Mouse (Mus musculus) liver, embryonic 14.5 days (tissue): Measurements from ENCODE around the gene Parp3. TPM values are rescaled to one million over a fixed set of nuclear protein-coding genes. Genes with fewer than 3 reads are reported as not detected.

Experiments
- ATAC-seq: fragments of 200-750 bp; cut with Nextera tagmentation; 2 replicates; pipeline ENCODE4 v1.8.0; 2017; ENCODE audit warnings: moderate number of reproducible peaks, mild to moderate bottlenecking, moderate library complexity; ENCODE audit not compliant: insufficient read depth
- DNase-seq, 3 experiments: peaks; one replicate each; pipeline ENCODE4 v3.0.0-alpha.2; 2012 to 2013; ENCODE audit warnings: low read depth in 3 of 3, low spot score in 3 of 3
- H3K27ac ChIP-seq: fragments of 300-500 bp; sonication (generic); 2 replicates; pipeline ENCODE4 v1.5.1; 2014; ENCODE audit warnings: moderate library complexity, mild to moderate bottlenecking, control low read depth, inconsistent platforms
- H3K27me3 ChIP-seq: fragments of 300-500 bp; sonication (generic); 2 replicates; pipeline ENCODE4 v1.6.1; 2014; ENCODE audit warnings: mild to moderate bottlenecking, low read length, moderate library complexity; ENCODE audit not compliant: control insufficient read depth, insufficient read depth
- H3K36me3 ChIP-seq: fragments of 300-500 bp; sonication (generic); replicated peaks from 2 replicates; pipeline ENCODE4 v1.6.1; 2014; ENCODE audit warnings: low read depth; ENCODE audit not compliant: control insufficient read depth, insufficient read depth
- H3K4me1 ChIP-seq, 2 experiments: fragments of 200-500 bp in 1 of 2; fragments of 300-500 bp in 1 of 2; sonication (generic) in 1 of 2; replicated peaks; 2 replicates each; pipeline ENCODE4 v1.6.1; 2012 to 2014; ENCODE audit warnings: antibody characterized with exemption in 1 of 2, inconsistent platforms in 1 of 2, low read length in 1 of 2; ENCODE audit not compliant: control insufficient read depth in 2 of 2, insufficient read depth in 2 of 2
- H3K4me2 ChIP-seq: fragments of 300-500 bp; sonication (generic); 2 replicates; pipeline ENCODE4 v1.6.1; 2014; ENCODE audit warnings: low read depth, mild to moderate bottlenecking, control low read depth, moderate library complexity
- H3K4me3 ChIP-seq, 2 experiments: fragments of 200-500 bp in 1 of 2; fragments of 300-500 bp in 1 of 2; sonication (generic) in 1 of 2; 2 replicates each; pipeline ENCODE4 v1.5.1; 2012 to 2014; ENCODE audit warnings: low read depth in 2 of 2, low read length in 2 of 2, mild to moderate bottlenecking in 2 of 2, control low read depth in 1 of 2, inconsistent platforms in 1 of 2, moderate library complexity in 1 of 2; ENCODE audit not compliant: insufficient read depth in 1 of 2
- H3K9ac ChIP-seq: fragments of 300-500 bp; sonication (generic); replicated peaks from 2 replicates; pipeline ENCODE4 v1.6.1; 2014; ENCODE audit warnings: mild to moderate bottlenecking, control low read depth, moderate library complexity
- H3K9me3 ChIP-seq: fragments of 300-500 bp; sonication (generic); 2 replicates; pipeline ENCODE4 v1.6.1; 2016; ENCODE audit warnings: low read length, mixed read lengths; ENCODE audit not compliant: control insufficient read depth
- CTCF ChIP-seq: IDR thresholded peaks from 2 replicates; pipeline ENCODE4 v1.5.1; 2016; ENCODE audit warnings: antibody characterized with exemption, low read depth, control low read depth
- EP300 ChIP-seq: IDR thresholded peaks from 2 replicates; pipeline ENCODE4 v1.6.1; 2016; ENCODE audit warnings: antibody characterized with exemption, low read depth
- WGBS: fragments of 180-500 bp; shearing (Covaris S2); extraction: QIAGEN DNeasy Blood & Tissue Kit; methylation state at CpG from one replicate; pipeline ENCODE4 v1.1.7; 2014; ENCODE audit not compliant: insufficient replicate concordance; 5-methylcytosine and 5-hydroxymethylcytosine counted together
- polyA plus RNA-seq, 2 experiments: library from polyadenylated mRNA; depleted of rRNA in 1 of 2; stranded (reverse) in 1 of 2; unstranded in 1 of 2; fragments of >200 nt; fragmentation: Nextera tagmentation in 1 of 2; extraction: Ambion mirVana in 1 of 2; gene quantifications; 2 replicates each; pipeline versions ENCODE4 v1.2.1 to v1.2.3; 2012 to 2014

Gene Parp3
- polyA plus RNA-seq, 2 experiments: 0.91 to 1.3 TPM

DNA sequence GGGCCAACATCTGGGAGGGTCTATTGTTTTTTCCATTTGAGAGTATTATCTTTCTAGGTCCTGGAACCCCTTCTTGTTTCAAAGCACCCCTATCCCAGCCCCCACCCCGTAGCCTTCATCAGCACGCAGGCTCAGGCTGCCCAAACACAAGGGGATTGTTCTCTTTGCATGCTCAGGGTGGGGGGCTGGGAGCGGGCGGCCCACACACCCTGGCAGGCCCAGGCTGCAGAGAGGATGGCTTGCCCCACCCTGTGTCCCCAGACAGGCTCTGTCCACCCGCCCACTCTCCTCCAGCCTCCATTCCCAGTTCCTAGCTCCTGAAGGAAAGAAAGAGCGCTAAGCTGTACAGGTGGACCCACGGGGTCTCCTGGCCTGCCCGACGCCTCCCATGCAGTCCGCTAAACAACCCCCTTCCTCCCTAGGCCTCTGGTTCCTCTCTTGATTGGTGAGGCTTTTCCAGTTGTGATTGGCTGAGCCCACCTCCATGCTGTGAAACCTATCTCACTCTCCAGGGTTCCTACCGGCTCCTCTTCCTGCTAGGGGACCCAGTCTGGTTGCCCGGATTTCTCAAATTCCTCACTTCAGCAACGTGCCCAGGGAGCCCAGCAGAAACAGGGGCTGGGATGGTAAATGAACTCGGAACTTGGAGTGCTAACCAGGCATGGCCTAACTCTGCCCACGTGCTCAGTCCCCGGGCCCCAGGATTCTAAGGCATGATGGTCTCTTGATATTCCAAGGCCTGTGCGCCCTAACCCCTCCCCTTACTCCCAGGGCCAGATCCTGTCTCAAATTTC is 21.7 kb downstream of the Parp3 start:
- no peaks in the 10 kb centered on the region for H3K36me3 ChIP-seq
- peak overlapping the region; percentile 67 for H3K4me2 ChIP-seq
- peaks cover 13% of the 10 kb centered on the region for H3K27me3 ChIP-seq
- H3K4me3 ChIP-seq: peak overlapping the region; percentile 21 to 57; a peak in 3 of 4 replicates
- no peak overlapping the region for H3K27ac ChIP-seq
- no peak overlapping the region for H3K9ac ChIP-seq
- no peaks in the 10 kb centered on the region for H3K9me3 ChIP-seq
- TF ChIP-seq EP300 (no peak), CTCF (no peak)
- H3K4me1 ChIP-seq: peaks cover 6% of the 10 kb centered on the region in 2 experiments
- WGBS: 24% methylated on average over 17 of the region's 17 CpGs
- ATAC-seq (no peak), DNase-seq (no peak)

- 9% methylated on average over 20 of the region's 20 CpGs for WGBS
- peak overlapping the region; percentile 57 to 58 for H3K4me3 ChIP-seq
- ATAC-seq: 0 out of 2 replicates have a peak, but pooled peaks have one; percentile 9
- peaks cover 13% of the 10 kb centered on the region for H3K27me3 ChIP-seq
- H3K36me3 ChIP-seq: no peaks in the 10 kb centered on the region
- no peak for DNase-seq
- peak overlapping the region; percentile 67 for H3K4me2 ChIP-seq
- H3K27ac ChIP-seq: no peak overlapping the region
- peak overlapping the region; percentile 11; the same call in 1 of the 2 replicates for H3K9ac ChIP-seq
- H3K9me3 ChIP-seq: no peaks in the 10 kb centered on the region
- peaks cover 6% of the 10 kb centered on the region in 2 experiments for H3K4me1 ChIP-seq
- TF ChIP-seq EP300 (no peak), CTCF (no peak)
These were observed 22.5 kb downstream of the Parp3 start for GRCm38 (mm10) chr9:106454071-106454761.

- TF ChIP-seq EP300 (no peak), CTCF (no peak)
- Histone ChIP-seq H3K27me3 (peaks cover 13% of the 10 kb centered on the region), H3K4me2 (peak within 1 kb of the TSS; percentile 67), H3K27ac (no peak within 1 kb of the TSS), H3K9me3 (no peaks in the 10 kb centered on the region), H3K4me3 (peak within 1 kb of the TSS; percentile 57 to 58), H3K36me3 (no peaks in the 10 kb centered on the region), H3K4me1 (peaks cover 6% of the 10 kb centered on the region in 2 experiments), H3K9ac (peak within 1 kb of the TSS; percentile 25; the same call in 1 of the 2 replicates)
- DNase-seq (no peak), ATAC-seq (peak; percentile 70)
- 2% methylated on average over 66 of the region's 74 CpGs for WGBS
These were observed 23.3 kb downstream of the Parp3 start, which contains the start of gene Pcbp4 for GRCm38 (mm10) chr9:106453271-106454070. Gene Pcbp4 (plus strand): TSS chr9:106453291.

DNA sequence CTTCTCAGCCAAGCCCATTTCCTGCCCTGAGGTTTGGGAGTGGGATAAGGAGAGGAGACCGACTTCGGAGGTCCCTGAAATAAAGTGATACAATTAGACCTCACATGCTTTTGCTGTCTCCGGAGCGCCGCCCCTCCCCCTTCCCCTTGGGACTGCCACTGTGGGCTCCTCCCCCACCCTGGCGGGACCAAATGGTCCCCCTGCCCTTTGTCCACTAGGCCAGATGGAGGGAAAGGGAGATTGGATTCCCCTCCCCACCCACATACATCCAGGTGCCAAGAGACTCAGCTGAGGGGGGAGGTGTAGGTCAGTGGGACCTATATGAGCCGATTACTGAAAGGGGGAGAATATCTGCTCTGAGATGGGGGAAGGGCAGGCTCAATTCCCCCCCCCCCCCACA is 23.9 kb downstream of the Parp3 start:
- ATAC-seq (peak; percentile 7; the same call in 1 of the 2 replicates), DNase-seq (no peak)
- Histone ChIP-seq H3K4me2 (peak overlapping the region; percentile 67), H3K4me1 (peaks cover 9 to 11% of the 10 kb centered on the region in 2 experiments), H3K27ac (no peak overlapping the region), H3K27me3 (peaks cover 13% of the 10 kb centered on the region), H3K9ac (no peak overlapping the region), H3K36me3 (no peaks in the 10 kb centered on the region), H3K4me3 (peak overlapping the region in 1 of 2 experiments; percentile 58; a peak in 2 of 4 replicates), H3K9me3 (no peaks in the 10 kb centered on the region)
- 13% methylated on average over 7 of the region's 7 CpGs for WGBS
- TF ChIP-seq EP300 (no peak), CTCF (no peak)
